Mouse (Mus musculus): ENCODE measurements around the gene Gmeb1. TPM values are rescaled to one million over a fixed set of nuclear protein-coding genes. Genes with fewer than 3 reads are reported as not detected.
A peak's percentile ranks its signal among the peaks of the same experiment; 100 is the strongest.

Gmeb1 gene
- polyA plus RNA-seq, 1 experiment from 2014 or later, result 39.5 TPM

- Histone ChIP-seq H3K4me1 (ENCODE audit: insufficient read depth) (no peaks in the 10 kb centered on the region), H3K9ac (no peak overlapping the region), H3K27me3 (ENCODE audit: insufficient read depth, low read length) (no peaks in the 10 kb centered on the region), H3K27ac (ENCODE audit: low read depth) (no peak overlapping the region), H3K4me3 (ENCODE audit: low read depth, low read length) (no peak overlapping the region), H3K36me3 (ENCODE audit: insufficient read depth) (peaks cover 77% of the 10 kb centered on the region), H3K4me2 (no peak overlapping the region), H3K9me3 (ENCODE audit: low read depth, low read length) (no peaks in the 10 kb centered on the region)
- WGBS, result 77% methylated on average over 4 of the region's 4 CpGs
- ATAC-seq (ENCODE audit: insufficient read depth) (no peak), DNase-seq (no peak)
- no peak for TF ChIP-seq CTCF (IDR thresholded peaks at IDR 0.05; ENCODE audit: low read depth)
Observed at GRCm38 (mm10) chr4:132207280-132207679, 54.1 kb downstream of the Gmeb1 start.

GRCm38 (mm10) chr4:132198771-132199170, 62.6 kb downstream of the Gmeb1 start:
- ATAC-seq (ENCODE audit: insufficient read depth) (no peak), DNase-seq (no peak)
- H3K4me1 ChIP-seq (ENCODE audit: insufficient read depth), result peaks cover 3% of the 10 kb centered on the region; the same call in 1 of the 2 replicates
- H3K27ac ChIP-seq (ENCODE audit: low read depth), result no peak overlapping the region
- no peaks in the 10 kb centered on the region for H3K27me3 ChIP-seq (ENCODE audit: insufficient read depth, low read length)
- H3K9me3 ChIP-seq (ENCODE audit: low read depth, low read length), result no peaks in the 10 kb centered on the region
- no peak overlapping the region for H3K4me3 ChIP-seq (ENCODE audit: low read depth, low read length)
- peaks cover 69% of the 10 kb centered on the region for H3K36me3 ChIP-seq (ENCODE audit: insufficient read depth)
- TF ChIP-seq CTCF (IDR thresholded peaks at IDR 0.05; ENCODE audit: low read depth), result no peak
- H3K9ac ChIP-seq, result no peak overlapping the region
- H3K4me2 ChIP-seq, result no peak overlapping the region

- Histone ChIP-seq H3K4me2 (no peak overlapping the region), H3K27me3 (ENCODE audit: insufficient read depth, low read length) (no peaks in the 10 kb centered on the region), H3K27ac (ENCODE audit: low read depth) (no peak overlapping the region), H3K4me3 (ENCODE audit: low read depth, low read length) (no peak overlapping the region), H3K9me3 (ENCODE audit: low read depth, low read length) (no peaks in the 10 kb centered on the region), H3K9ac (no peak overlapping the region), H3K36me3 (ENCODE audit: insufficient read depth) (peaks cover 65% of the 10 kb centered on the region), H3K4me1 (ENCODE audit: insufficient read depth) (peaks cover 3% of the 10 kb centered on the region; the same call in 1 of the 2 replicates)
- 48% methylated on average over 4 of the region's 4 CpGs for WGBS
- DNase-seq (peak; percentile 27), ATAC-seq (ENCODE audit: insufficient read depth) (0 out of 2 replicates have a peak, but pooled peaks have one; percentile 31)
- peak; percentile 44 for TF ChIP-seq CTCF (IDR thresholded peaks at IDR 0.05; ENCODE audit: low read depth)
Observed at GRCm38 (mm10) chr4:132198285-132198712, 63.1 kb downstream of the Gmeb1 start.

- Histone ChIP-seq H3K4me2 (no peak overlapping the region), H3K36me3 (ENCODE audit: insufficient read depth) (peaks cover 56% of the 10 kb centered on the region)
- TF ChIP-seq CTCF (IDR thresholded peaks at IDR 0.05; ENCODE audit: low read depth), result no peak
Observed at GRCm38 (mm10) chr4:132194975-132195374, 66.4 kb downstream of the Gmeb1 start.

GRCm38 (mm10) chr4:132194373-132194772, 67.0 kb downstream of the Gmeb1 start:
- H3K4me2 ChIP-seq, result no peak overlapping the region
- ATAC-seq (ENCODE audit: insufficient read depth), result no peak
- WGBS, result 90% methylated on average over 6 of the region's 6 CpGs
- no peak overlapping the region for H3K4me3 ChIP-seq (ENCODE audit: low read depth, low read length)
- H3K36me3 ChIP-seq (ENCODE audit: insufficient read depth), result peaks cover 56% of the 10 kb centered on the region
- H3K27ac ChIP-seq (ENCODE audit: low read depth), result no peak overlapping the region
- no peaks in the 10 kb centered on the region for H3K27me3 ChIP-seq (ENCODE audit: insufficient read depth, low read length)
- no peaks in the 10 kb centered on the region for H3K9me3 ChIP-seq (ENCODE audit: low read depth, low read length)
- no peak for DNase-seq
- peaks cover 3% of the 10 kb centered on the region; the same call in 1 of the 2 replicates for H3K4me1 ChIP-seq (ENCODE audit: insufficient read depth)
- no peak overlapping the region for H3K9ac ChIP-seq
- no peak for TF ChIP-seq CTCF (IDR thresholded peaks at IDR 0.05; ENCODE audit: low read depth)

More at GRCm38 (mm10) chr4:132194975-132195374, 66.4 kb downstream of the Gmeb1 start:
- 68% methylated on average over 3 of the region's 3 CpGs for WGBS
- Histone ChIP-seq H3K9me3 (ENCODE audit: low read depth, low read length) (no peaks in the 10 kb centered on the region), H3K9ac (no peak overlapping the region), H3K4me3 (ENCODE audit: low read depth, low read length) (no peak overlapping the region), H3K27me3 (ENCODE audit: insufficient read depth, low read length) (no peaks in the 10 kb centered on the region), H3K4me1 (ENCODE audit: insufficient read depth) (peaks cover 3% of the 10 kb centered on the region; the same call in 1 of the 2 replicates), H3K27ac (ENCODE audit: low read depth) (no peak overlapping the region)
- DNase-seq (no peak), ATAC-seq (ENCODE audit: insufficient read depth) (no peak)

- Histone ChIP-seq H3K36me3 (ENCODE audit: insufficient read depth) (peaks cover 78% of the 10 kb centered on the region), H3K9me3 (ENCODE audit: low read depth, low read length) (no peaks in the 10 kb centered on the region), H3K27me3 (ENCODE audit: insufficient read depth, low read length) (no peaks in the 10 kb centered on the region), H3K4me3 (ENCODE audit: low read depth, low read length) (no peak overlapping the region), H3K4me2 (no peak overlapping the region), H3K4me1 (ENCODE audit: insufficient read depth) (no peaks in the 10 kb centered on the region), H3K27ac (ENCODE audit: low read depth) (no peak overlapping the region), H3K9ac (no peak overlapping the region)
- TF ChIP-seq CTCF (IDR thresholded peaks at IDR 0.05; ENCODE audit: low read depth), result no peak
- ATAC-seq (ENCODE audit: insufficient read depth), result no peak
- 90% methylated on average over 2 of the region's 2 CpGs for WGBS
- no peak for DNase-seq
Observed at GRCm38 (mm10) chr4:132187826-132188401, 73.5 kb downstream of the Gmeb1 start.

- Histone ChIP-seq H3K4me2 (no peak overlapping the region), H3K9me3 (ENCODE audit: low read depth, low read length) (no peaks in the 10 kb centered on the region), H3K36me3 (ENCODE audit: insufficient read depth) (peaks cover 58% of the 10 kb centered on the region), H3K9ac (no peak overlapping the region), H3K4me3 (ENCODE audit: low read depth, low read length) (no peak overlapping the region), H3K27me3 (ENCODE audit: insufficient read depth, low read length) (no peaks in the 10 kb centered on the region), H3K4me1 (ENCODE audit: insufficient read depth) (no peaks in the 10 kb centered on the region), H3K27ac (ENCODE audit: low read depth) (no peak overlapping the region)
- WGBS, result 89% methylated on average over 3 of the region's 3 CpGs
- DNase-seq (no peak), ATAC-seq (ENCODE audit: insufficient read depth) (no peak)
- no peak for TF ChIP-seq CTCF (IDR thresholded peaks at IDR 0.05; ENCODE audit: low read depth)
Observed at GRCm38 (mm10) chr4:132183162-132183561, 78.2 kb downstream of the Gmeb1 start.

All from lung, embryonic 14.5 days (tissue).